Mouse (Mus musculus) layer of hippocampus, postnatal 25 days (tissue): ENCODE measurements around the gene Fuk. TPM values are rescaled to one million over a fixed set of nuclear protein-coding genes. Genes with fewer than 3 reads are reported as not detected.
A peak's percentile ranks its signal among the peaks of the same experiment; 100 is the strongest.
"Not testable (repeated sequence)": the region's sequence is repeated elsewhere in the genome, so short reads cannot be mapped to it uniquely, and the experiment has no call there.

Experiments used
- DNase-seq, 2 experiments: peaks; one replicate each; pipeline ENCODE4 v3.0.0; 2022; ENCODE audit warnings: mixed read lengths in 2 of 2, low spot score in 1 of 2; ENCODE audit errors: extremely low spot score in 1 of 2
- total RNA-seq, 2 experiments: library from RNA; stranded (reverse); gene quantifications; 2 replicates each; pipeline ENCODE4 v1.2.3; 2021

Gene Fuk
- 10 to 100 TPM; 20.9 to 23.1 TPM for total RNA-seq

DNA sequence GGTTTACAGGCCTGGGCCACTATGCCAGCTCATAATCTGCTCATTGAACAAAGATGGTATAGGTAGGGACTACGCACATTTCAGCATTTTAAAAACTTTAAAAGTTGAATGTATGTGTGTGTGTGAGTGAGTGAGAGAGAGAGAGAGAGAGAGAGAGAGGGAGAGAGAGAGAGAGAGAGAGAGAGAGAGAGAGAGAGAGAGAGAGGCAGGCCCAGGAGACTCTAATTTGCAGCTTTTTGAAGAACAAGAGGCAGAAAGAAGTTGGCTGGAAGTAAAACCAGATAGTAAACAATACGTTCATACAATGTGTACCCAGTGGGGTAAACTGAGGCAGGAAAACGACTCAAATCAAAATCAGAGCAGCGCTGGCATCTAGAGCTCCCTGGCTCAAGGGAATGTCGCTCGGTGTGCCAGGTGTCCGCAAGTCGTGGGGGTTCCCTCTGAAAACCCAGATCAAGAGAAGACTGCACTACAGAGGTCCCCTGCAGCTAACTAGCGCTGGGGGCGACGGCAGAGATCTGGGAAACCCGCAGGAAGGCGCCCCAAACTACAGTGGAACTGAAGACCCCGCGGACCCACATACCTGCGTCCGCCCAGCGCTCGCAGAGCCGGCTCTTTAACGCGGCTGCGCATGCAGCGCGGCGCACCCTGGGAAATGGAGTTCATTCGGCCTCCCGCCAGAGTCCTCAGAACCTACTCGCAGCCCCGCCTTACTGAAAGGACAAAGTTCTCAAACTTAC lies at the start of gene Fuk:
Fuk (minus strand) TSS at position 650 of the 740 bp plus-strand sequence.
- DNase-seq = peak; percentile 73 to 78

DNA sequence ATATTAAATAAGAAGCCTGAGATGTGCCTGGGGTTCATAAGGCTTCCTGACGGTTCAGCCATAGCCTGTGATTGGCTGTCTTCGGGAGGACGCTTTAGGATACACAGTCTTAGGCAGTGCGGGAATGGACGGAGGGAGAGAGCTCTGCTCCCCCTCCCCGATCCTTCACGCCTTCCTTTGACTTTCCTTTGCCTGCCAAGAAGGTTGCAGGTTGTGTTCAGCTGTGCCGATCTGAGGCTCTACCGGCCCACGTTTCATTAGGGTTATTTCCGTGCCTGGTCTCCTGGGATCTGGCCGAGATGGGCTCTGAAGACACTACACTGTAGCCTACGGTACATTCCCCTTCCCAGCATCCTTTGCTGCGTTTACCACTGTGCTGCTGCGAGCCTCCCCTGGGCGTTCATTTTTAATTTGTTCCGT lies 47.8 kb upstream of the Fuk start:
- DNase-seq = no peak

DNA sequence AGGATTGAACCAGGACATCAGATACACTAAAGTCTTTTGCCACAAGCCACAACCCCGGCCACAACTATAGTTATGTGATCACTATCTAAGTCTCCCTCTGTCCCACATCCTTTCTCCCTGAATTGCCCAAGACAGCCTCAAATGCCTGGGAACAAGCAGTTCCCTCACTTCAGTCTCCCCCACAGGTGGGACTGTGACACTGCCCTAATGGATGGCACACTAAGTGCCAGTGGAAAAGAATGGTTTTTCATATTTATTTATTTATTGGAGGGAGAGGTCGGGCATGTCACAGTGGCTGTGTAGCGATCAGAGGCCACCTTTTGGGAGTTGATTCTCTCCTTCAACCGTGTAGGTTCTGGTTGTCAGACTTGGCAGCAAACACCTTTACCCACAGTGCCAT lies 43.4 kb upstream of the Fuk start:
- DNase-seq = no peak

DNA sequence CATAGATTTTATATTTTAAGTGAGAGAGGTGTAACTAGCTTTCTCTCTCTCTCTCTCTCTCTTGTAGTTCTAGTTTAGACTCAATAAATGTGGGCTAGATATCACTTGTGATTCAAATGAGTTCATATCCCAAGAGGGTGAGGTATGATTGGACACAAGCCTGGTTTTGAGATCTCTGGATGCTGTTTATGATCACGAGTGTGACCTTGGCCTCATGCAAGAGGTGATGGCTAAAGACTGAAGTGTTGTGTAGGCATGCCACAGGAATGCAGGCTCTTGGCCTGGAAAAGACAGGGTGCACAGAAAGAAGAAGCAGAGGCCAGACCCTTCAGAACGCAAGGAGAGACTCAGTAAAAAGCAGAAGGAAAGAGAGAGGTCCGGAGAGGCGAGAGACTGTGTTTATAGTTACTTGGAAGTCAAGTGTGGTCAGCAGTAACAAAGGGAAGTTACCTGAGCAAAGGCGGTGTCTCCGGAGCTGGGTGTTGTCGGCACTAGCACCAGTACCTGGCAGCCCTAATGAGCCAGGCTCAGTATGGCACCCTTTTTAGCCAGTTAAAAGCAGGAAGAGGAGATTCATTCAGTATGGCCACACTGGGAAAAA lies 42.1 kb upstream of the Fuk start:
- no peak for DNase-seq

DNA sequence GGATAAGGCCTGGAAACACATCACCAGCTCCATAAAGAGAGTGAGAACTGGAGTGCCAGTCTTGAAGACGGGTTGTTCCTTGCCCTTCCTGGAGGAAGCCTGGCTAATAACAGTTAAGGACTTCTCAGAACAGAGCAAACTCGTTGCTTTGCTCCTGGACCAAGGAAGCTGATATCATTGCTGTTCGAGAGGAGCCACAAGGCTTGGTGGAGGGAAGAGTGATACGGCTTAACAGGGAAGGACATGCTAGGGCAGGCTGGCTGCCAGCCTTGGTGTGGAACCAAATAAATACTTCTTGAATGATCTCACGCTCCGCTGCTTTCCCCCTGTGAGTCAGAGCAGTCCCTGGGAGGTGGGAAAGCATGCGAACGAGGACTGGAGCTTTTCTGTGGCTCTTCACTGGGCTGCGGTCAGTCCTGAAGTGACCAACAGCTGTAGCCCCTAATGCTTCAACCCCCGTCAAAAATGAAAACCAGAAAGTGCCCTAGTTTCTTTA lies 39.2 kb upstream of the Fuk start:
- no peak for DNase-seq

DNA sequence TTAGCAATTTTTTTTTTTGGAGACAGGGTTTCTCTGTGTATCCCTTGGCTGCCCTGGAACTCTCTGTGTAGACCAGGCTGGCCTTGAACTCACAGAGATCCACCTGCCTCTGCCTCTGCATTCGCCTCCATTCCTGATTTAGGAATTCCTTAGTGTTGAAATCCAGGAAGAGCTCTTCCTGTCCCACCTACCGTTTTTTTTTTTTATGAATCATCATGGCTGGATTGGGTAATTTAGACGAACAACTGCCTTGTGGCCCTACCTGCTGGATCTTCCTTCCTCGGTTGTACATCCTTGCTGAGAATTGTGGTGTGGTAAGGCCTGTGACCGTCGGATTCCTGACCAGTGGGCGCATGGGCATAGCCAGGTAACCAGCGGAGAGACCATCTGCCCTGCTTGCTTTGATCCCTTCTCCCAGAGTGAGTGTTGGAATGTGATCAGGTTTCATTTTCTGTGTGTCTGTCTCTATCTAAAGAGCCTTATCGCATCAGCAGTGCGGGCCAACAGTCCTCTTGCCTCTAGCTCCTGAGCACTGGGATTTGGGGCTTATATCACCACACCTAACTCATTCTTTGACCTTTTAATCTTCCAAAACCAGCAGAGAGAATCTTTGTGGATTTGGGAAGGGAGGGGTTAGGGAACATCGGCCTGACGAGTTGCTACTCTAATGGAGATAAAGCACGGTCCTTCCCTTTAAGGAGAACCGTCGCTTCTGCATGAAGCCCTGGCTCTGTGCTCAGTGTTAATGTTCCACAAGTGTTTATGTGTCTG lies 38.6 kb upstream of the Fuk start:
- DNase-seq = no peak

DNA sequence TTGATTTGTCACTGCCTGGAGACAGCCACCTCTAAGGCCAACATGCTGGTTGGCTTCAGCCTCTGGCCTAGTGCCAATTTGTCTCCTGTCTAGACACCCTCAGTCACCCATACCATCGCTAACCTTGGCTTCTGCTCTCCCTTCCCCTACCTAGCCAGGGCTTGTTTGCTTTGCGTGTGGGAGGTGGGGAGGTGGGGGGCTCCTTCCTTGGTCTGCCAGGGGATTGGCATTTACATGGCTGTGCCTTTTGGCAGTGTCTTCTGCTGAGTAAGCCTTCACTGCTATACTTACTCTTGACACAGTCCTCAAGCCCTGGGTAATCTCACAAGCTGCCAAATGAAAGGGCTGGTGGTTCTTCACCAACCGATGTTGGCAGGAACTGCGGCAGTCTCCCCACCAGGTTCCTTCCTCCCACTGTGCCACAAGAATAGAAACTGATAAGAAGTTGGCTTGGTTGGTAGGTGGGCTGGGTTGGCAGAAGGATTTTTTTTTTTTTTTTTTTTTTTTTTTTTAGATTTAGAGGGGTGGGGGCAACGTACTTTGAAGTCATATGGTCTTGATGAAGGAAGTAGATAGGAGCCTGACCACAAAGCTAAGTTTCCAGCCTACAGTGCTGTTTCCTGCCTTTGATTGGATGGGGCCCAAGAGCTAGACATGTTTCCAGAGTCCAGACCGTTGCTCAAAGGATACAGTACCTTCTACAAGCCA lies 36.7 kb upstream of the Fuk start:
- DNase-seq = no peak

DNA sequence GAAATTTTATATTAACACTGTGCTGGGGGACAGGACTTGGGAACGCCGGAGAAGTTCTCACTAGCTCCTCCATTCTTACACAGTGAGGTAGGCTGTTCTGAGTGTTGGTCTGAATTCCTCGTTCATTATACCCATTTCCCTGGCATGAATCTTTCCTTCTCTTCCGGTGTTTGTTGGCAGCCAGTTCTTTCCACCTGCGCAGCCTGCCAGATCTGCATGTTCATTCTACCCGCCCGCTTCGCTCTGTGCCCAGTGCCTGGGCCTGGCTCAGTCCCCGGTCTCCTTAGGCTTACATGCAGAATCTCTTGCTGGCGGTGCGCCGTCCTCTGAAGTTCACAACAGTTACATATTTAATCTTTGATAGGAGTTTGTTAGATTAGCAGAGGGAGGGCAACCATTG lies 33.9 kb upstream of the Fuk start:
- DNase-seq = no peak

DNA sequence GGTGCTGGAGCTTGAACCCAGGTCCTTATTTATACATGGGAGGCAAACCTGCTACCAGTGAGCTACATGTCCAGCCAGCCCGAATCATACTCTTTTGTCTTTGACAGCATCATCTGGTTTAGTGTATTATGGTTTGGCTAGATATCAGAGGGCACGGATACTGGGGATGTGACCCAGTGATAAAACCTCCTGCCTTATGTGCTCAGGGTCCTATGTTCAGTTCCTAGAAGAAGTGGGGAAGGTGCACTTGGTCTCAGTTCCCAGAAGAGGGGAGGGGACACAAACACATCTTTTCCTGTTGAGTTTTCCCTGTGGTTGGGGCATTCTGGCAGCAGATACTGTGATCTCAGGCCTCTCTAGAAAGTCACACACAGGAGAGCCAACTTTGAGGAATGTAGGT lies 31.0 kb upstream of the Fuk start:
- no peak for DNase-seq

DNA sequence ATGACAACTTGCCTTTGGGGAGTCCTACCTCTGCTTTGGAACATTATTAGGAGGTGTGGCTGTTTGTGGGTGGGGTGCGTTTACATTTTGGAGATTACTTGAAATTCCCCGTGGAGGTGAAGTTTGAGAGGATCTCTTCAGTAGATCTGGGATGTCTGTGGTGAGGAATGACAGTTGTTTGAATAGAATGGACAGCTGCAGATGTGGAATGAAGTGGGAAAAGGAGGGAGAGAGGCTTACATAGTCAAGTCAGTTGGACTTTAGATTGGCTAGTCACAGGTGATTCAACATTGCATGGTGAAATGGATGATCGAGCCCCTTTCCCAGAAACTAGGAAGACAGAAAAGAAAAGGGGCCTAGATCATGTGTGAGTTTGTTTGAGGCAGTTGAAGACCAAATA lies 30.2 kb upstream of the Fuk start:
- DNase-seq = no peak

DNA sequence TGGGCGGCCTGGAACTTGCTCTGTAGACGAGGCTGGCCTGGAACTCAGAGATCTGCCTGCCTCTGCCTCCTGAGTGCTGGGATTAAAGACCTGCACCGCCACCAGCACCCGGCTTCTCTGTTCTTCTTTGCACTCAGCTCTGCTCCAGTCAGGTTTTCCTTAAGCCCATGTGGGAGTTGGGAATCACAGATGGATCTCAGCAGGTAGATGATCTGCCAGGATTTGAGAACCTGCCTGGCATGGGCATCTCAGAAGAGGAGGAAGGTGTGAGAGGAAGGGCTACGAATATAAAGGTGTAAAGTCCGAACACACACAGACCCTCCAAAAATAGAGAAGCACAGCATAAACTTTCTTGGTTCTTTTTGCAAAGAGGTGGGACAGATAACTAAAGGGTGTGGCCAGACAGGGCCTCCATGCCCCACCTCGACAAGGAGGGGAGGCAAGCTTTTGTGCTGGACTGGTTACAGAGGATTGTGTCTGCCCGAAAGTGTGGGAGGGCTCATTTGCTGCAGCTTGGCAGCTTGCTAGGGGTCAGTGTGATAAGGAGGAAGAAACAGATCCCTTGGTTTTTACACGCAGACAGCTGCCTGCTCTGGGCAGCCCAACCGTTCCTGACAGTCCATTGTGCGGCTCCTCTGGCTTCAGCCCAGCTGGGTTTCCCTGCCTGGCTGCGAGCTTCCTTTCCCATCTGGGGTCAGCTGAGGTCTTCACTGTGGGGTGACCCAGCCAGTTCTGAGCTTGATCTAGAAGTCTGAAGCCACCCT lies 29.1 kb upstream of the Fuk start:
- no peak for DNase-seq

DNA sequence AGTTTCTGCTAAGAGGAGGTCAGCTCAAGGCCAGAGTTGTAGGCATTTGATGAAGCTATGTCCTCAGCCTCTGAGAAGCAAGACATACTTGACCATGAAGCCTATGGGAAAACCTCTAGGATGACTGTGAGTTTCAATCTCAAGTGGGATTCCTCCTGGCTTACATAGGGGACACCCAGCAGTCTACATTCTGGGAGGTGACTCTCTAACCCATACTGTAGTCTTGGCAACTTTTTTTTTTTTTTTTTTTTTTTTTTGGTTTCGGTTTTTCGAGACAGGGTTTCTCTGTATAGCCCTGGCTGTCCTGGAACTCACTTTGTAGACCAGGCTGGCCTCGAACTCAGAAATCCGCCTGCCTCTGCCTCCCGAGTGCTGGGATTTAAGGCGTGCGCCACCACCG lies 27.4 kb upstream of the Fuk start:
- not testable (repeated sequence) for DNase-seq

DNA sequence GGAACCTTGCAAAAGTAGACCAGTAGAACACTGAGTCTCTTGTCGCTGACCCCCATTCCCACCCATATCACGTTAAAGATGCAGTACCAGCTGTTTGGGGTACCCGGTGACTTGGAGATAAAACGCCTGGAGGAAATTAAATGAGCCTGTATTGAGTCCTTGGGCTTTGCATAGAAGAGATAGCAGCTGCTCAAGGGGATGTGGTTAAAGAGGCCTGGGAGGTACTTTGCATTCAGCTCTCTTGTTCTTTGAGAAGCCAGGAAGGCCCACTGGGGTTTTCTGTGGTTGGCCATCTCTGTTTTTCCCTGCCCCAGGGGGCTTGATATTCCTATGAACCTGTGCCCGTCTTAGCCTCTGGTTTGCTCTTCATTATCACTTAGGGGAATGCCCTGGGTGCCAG lies 26.8 kb upstream of the Fuk start:
- DNase-seq = no peak

DNA sequence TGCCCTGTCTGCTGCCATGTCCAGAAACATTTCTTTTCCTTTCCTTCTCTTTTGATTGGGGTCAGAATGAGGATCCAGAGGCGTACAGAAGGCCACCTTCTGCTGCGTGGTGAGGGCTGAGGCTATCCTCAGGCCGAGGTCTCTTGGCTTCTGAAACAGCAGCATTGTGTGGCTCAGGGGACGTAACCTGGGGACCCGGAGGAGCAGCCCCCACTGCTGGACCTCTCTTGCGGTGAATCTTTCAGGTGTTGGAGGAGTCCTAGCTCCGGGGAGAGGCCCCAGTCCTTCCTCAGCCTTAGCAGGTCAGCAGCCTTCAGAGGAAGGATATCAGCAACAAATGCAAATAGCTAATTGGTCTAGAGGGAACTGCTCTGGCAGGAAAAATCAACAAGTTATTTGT lies 26.1 kb upstream of the Fuk start:
- no peak for DNase-seq

DNA sequence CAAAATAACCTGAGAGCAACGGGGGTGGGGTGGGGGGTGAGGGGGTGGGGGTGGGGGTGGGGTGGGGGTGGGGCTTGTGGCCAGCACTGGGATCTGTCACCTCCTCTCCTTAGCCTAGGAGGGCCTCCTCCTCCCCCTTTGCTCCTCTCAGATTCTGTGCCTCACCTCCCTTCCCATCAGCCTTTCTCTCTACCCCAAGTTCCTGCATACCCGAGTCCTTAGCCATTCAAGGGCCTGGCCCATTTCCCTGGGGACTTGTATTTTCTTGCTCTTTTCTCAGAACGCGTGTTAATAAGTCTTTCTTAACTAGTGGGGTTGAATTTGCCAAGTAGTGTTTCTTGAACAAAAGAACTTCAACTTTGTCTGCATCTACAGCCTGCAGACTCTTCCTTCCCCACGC lies 24.4 kb upstream of the Fuk start:
- no peak for DNase-seq

DNA sequence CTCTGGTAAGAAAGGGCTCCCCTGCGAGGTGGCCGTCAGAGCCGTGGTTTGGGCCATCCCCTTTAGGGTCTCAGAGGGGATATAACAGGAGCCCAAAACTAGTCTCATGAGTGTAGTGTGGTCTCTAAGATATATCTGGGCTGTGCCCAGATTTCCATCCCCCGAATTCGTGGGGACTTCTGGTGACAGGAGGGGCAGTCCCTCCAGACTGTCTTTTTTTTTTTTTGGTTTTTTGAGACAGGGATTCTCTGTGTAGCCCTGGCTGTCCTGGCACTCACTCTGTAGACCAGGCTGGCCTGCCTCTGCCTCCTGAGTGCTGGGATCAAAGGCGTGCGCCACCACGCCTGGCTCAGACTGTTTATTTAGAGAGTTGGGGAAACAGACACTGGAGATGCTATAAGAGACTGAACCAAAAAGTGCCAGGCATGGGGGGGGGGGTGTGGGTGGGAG lies 23.4 kb upstream of the Fuk start:
- DNase-seq = no peak

DNA sequence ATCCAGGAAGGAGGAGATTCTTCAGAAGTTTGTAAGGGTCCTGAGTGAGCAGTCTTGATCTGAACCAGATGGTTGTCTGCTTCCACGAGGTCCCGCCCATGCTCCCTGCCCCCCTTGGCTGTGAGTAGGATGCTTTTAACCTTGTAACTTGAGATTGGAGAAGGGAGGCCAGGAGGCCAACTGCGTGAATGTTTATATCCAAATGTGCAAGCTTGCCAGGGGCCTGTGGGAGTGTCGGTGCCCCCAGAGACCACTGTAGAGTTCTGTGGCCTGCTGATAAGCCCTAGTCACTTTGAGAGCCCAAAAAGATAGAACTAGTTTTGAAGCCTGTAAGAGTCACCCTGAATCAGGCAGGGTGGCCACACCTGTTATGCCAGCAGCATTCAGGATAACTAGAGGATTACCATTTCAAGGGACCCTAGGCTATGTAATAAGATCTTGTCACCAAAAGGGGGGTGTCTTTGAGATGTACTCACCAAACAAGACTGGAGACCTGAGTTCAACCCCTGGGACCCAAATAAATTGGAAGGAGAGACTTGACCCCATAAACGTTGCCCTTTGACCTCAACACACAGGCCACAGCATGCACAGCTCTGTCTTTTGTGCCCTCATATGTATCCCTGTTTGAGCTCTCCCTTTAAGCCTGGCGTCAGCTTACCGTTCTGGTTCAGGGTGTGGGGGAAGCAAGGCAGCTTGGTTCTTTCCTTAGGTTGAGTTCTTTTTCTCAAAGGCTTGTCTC lies 19.4 kb upstream of the Fuk start:
- no peak for DNase-seq

DNA sequence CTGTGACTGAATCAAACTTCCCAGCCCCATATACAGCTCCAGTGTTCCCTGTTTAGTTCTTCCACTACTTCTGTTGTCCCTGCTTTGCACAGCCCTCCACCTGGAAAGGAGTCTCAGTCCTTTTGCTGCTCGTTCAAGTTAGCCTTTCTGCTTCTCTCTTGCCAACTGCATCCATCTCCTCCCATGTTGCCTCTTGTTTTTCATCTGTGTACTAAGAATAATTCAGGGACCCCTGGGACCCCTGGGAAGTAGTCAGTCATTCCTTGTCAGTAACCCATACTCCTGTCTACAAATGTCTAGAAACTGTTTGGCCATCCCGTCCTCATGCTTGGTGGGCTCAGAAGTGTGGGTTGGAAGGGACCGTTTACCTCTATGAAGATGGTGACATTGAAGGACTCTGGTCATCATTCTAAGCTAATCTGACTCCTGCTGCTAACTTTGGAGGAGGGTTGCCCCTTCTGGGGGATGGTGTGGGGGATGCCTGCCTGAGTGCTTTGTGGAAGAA lies 18.5 kb upstream of the Fuk start:
- DNase-seq = no peak
